Mouse (Mus musculus): ENCODE measurements around the gene Smyd3. TPM values are rescaled to one million over a fixed set of nuclear protein-coding genes. Genes with fewer than 3 reads are reported as not detected.
A peak's percentile ranks its signal among the peaks of the same experiment; 100 is the strongest.

Gene Smyd3
- polyA plus RNA-seq, 1 experiment from 2014 or later: 20.7 TPM

GRCm38 (mm10) chr1:178917194-178917902 is 600.5 kb downstream of the Smyd3 start:
- peaks cover 42% of the 10 kb centered on the region for H3K27me3 ChIP-seq (replicated peaks; ENCODE audit: low read depth, poor library complexity, severe bottlenecking)
- peak overlapping the region; percentile 12; the same call in 1 of the 2 replicates for H3K4me3 ChIP-seq
- peaks cover 59% of the 10 kb centered on the region for H3K36me3 ChIP-seq (replicated peaks)
- DNase-seq (ENCODE audit: low spot score): no peak
- no peaks in the 10 kb centered on the region for H3K9me3 ChIP-seq
- 57% methylated on average over 31 of the region's 31 CpGs for WGBS
- peaks cover 12% of the 10 kb centered on the region for H3K4me1 ChIP-seq
- peak overlapping the region; percentile 51 for H3K27ac ChIP-seq (replicated peaks)

- Histone ChIP-seq H3K4me3 (no peak overlapping the region), H3K27ac (replicated peaks) (0 out of 2 replicates have a peak overlapping the region, but pooled peaks have one; percentile 40), H3K4me1 (peaks cover 12% of the 10 kb centered on the region), H3K9me3 (no peaks in the 10 kb centered on the region), H3K27me3 (replicated peaks; ENCODE audit: low read depth, poor library complexity, severe bottlenecking) (peaks cover 42% of the 10 kb centered on the region), H3K36me3 (replicated peaks) (peaks cover 59% of the 10 kb centered on the region)
- DNase-seq (ENCODE audit: low spot score): no peak
- WGBS: 54% methylated on average over 12 of the region's 12 CpGs
Measured at GRCm38 (mm10) chr1:178915056-178915455, 602.8 kb downstream of the Smyd3 start.

DNA sequence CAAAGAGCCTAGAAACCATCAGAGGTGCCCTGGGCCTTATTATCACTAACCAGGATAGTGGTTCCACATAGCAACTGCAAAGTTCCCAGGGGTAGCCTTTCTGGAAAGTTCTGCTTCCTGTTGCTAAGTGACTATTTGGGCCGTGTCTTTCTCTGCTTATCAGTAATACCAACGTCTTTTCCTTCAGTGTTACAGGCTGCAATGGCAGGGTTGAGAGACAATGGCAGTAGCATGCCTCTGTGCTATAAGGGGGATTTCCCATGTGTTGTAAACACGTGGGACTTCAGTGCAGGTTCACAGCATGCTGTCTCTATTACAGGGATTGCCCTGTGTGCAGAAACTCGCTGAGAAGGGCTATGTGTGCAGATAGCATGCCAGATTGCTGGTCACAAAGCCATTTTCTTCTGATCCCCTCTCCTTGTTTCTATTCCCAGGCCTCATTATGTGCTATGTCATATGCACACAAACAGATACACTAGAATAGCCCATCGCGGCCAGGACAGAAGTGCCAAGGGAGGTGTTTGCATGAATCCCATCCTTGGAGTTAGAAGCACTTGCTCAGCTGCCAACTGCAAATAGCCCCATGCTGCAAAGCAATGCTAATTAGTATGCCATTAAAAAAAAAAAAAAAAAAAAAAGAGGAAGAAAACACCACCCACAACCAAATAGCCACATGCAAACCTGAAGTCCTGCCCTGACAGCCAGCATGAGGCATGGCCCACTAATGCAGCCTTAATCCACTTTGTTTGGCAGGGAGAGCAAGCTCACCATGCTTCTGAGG is 604.7 kb downstream of the Smyd3 start:
- no peak for DNase-seq (ENCODE audit: low spot score)
- WGBS: 77% methylated on average over 6 of the region's 6 CpGs
- Histone ChIP-seq H3K27ac (replicated peaks) (no peak overlapping the region), H3K9me3 (no peaks in the 10 kb centered on the region), H3K36me3 (replicated peaks) (peaks cover 46% of the 10 kb centered on the region), H3K27me3 (replicated peaks; ENCODE audit: low read depth, poor library complexity, severe bottlenecking) (peaks cover 36% of the 10 kb centered on the region), H3K4me1 (peaks cover 12% of the 10 kb centered on the region), H3K4me3 (no peak overlapping the region)

DNA sequence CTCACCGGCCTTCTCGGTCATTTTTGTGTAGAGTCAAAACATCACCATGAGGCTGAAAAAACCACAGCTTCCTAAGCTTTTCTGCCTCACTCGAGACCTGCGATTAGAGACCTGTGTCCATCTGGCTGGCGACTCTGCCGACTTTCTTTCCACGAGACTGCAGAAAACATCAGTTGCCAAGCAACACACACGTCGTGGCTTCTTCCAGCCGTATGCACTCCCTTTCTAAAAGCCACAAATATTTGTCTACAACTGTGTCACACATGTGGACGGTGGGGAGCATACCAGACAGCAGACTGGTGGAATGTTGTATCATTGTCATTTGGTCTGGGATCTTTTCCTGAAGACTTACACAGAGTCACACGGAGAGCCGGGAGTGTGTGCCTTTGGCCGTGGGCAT is 606.9 kb downstream of the Smyd3 start:
- 82% methylated on average over 14 of the region's 14 CpGs for WGBS
- H3K9me3 ChIP-seq: no peaks in the 10 kb centered on the region
- no peaks in the 10 kb centered on the region for H3K4me1 ChIP-seq
- H3K4me3 ChIP-seq: no peak overlapping the region
- H3K27ac ChIP-seq (replicated peaks): no peak overlapping the region
- H3K27me3 ChIP-seq (replicated peaks; ENCODE audit: low read depth, poor library complexity, severe bottlenecking): peaks cover 14% of the 10 kb centered on the region
- no peak for DNase-seq (ENCODE audit: low spot score)
- H3K36me3 ChIP-seq (replicated peaks): peaks cover 25% of the 10 kb centered on the region

Other genes with a start within 250 kb of the Smyd3 start
- 25.1 and 28.1 TPM in 2 replicates for gene Tfb2m, start 28.2 kb upstream of the Smyd3 start, polyA plus RNA-seq (2016; fragmentation: Nextera tagmentation; extraction: Ambion mirVana)
- 21.0 and 21.6 TPM in 2 replicates for gene Cnst, start 28.3 kb upstream of the Smyd3 start, polyA plus RNA-seq (2016; fragmentation: Nextera tagmentation; extraction: Ambion mirVana)
- gene Sccpdh, start 150.2 kb upstream of the Smyd3 start, polyA plus RNA-seq (2016; fragmentation: Nextera tagmentation; extraction: Ambion mirVana): 68.4 and 78.8 TPM in 2 replicates
- gene Kif28, start 227.2 kb upstream of the Smyd3 start, polyA plus RNA-seq (2016; fragmentation: Nextera tagmentation; extraction: Ambion mirVana): 0.06 TPM in 1 of 2 replicates, not detected in the other

Measured in embryonic facial prominence, embryonic 10.5 days (tissue).